Mouse (Mus musculus) CH12.LX (cell line): Measurements from ENCODE around the gene Slc7a8. TPM values are rescaled to one million over a fixed set of nuclear protein-coding genes. Genes with fewer than 3 reads are reported as not detected.
A peak's percentile ranks its signal among the peaks of the same experiment; 100 is the strongest.

Source experiments
- DNase-seq: peaks from one replicate; pipeline ENCODE4 v3.0.0-alpha.2; 2013; ENCODE audit errors: extremely low read depth
- H3K27ac ChIP-seq: 2 replicates; pipeline ENCODE4 v1.5.1; 2012; ENCODE audit warnings: low read depth, mild to moderate bottlenecking, control low read depth, moderate library complexity; ENCODE audit not compliant: insufficient read depth
- H3K27me3 ChIP-seq: replicated peaks from 2 replicates; pipeline ENCODE3; 2012; ENCODE audit warnings: inconsistent platforms
- H3K36me3 ChIP-seq, 2 experiments: replicated peaks in 1 of 2; 2 replicates each; pipeline versions ENCODE3 to v1.6.1; 2012; ENCODE audit warnings: inconsistent platforms in 1 of 2, low read length in 1 of 2, mild to moderate bottlenecking in 1 of 2, mixed read lengths in 1 of 2, moderate library complexity in 1 of 2; ENCODE audit not compliant: control insufficient read depth in 1 of 2, insufficient read depth in 1 of 2
- H3K4me1 ChIP-seq, 2 experiments: 2 replicates each; pipeline ENCODE4 v1.6.1; 2012; ENCODE audit warnings: inconsistent platforms in 1 of 2, moderate library complexity in 1 of 2; ENCODE audit not compliant: insufficient read depth in 2 of 2, control insufficient read depth in 1 of 2
- H3K4me2 ChIP-seq: 2 replicates; pipeline ENCODE4 v1.6.1; 2012; ENCODE audit warnings: low read depth, mild to moderate bottlenecking, control low read depth; ENCODE audit not compliant: poor library complexity, insufficient read depth, severe bottlenecking
- H3K4me3 ChIP-seq, 3 experiments: fragments of 150-350 bp in 1 of 3; sonication (generic) in 1 of 3; replicated peaks in 1 of 3; 2 replicates each; pipeline versions ENCODE3 to v1.5.1; 2011 to 2012; ENCODE audit warnings: low read depth in 2 of 3, low read length in 2 of 3, mild to moderate bottlenecking in 2 of 3, moderate library complexity in 2 of 3, control low read depth in 1 of 3, improper control_type of control experiment in 1 of 3, inconsistent platforms in 1 of 3, mixed read lengths in 1 of 3; ENCODE audit not compliant: poor library complexity in 1 of 3
- H3K79me2 ChIP-seq: replicated peaks from 2 replicates; pipeline ENCODE4 v1.6.1; 2012; ENCODE audit warnings: mild to moderate bottlenecking, moderate library complexity; ENCODE audit not compliant: control insufficient read depth, poor library complexity, insufficient read depth, severe bottlenecking; ENCODE audit errors: extremely low read depth
- H3K9ac ChIP-seq: 2 replicates; pipeline ENCODE4 v1.6.1; 2012; ENCODE audit warnings: low read depth, mild to moderate bottlenecking, control low read depth, moderate library complexity; ENCODE audit not compliant: insufficient read depth
- H3K9me3 ChIP-seq: replicated peaks from 2 replicates; pipeline ENCODE3; 2012; ENCODE audit warnings: low read length, inconsistent platforms, mixed read lengths
- BHLHE40 ChIP-seq: IDR thresholded peaks from 2 replicates; pipeline ENCODE4 v1.6.1; 2011; ENCODE audit warnings: mild to moderate bottlenecking, low read depth, low read length, improper control_type of control experiment
- CTCF ChIP-seq, 2 experiments: IDR thresholded peaks in 1 of 2; conservative IDR thresholded peaks in 1 of 2; 2 replicates each; pipeline ENCODE4 v1.5.1; 2011 to 2012; ENCODE audit warnings: low read depth in 2 of 2, low read length in 2 of 2, improper control_type of control experiment in 1 of 2, inconsistent platforms in 1 of 2, mild to moderate bottlenecking in 1 of 2, moderate library complexity in 1 of 2
- ELF1 ChIP-seq: IDR thresholded peaks from 2 replicates; pipeline ENCODE4 v1.6.1; 2014; ENCODE audit warnings: low read depth, mild to moderate bottlenecking, inconsistent platforms, low read length, improper control_type of control experiment
- EP300 ChIP-seq: IDR thresholded peaks from 2 replicates; pipeline ENCODE4 v1.6.1; 2011; ENCODE audit warnings: low read length, improper control_type of control experiment
- ETS1 ChIP-seq: conservative IDR thresholded peaks from 2 replicates; pipeline ENCODE4 v1.6.1; 2012; ENCODE audit warnings: low read depth, mild to moderate bottlenecking, inconsistent platforms, low read length, improper control_type of control experiment, moderate library complexity
- GABPA ChIP-seq: IDR thresholded peaks from 2 replicates; pipeline ENCODE4 v1.6.1; 2012; ENCODE audit warnings: low read depth, low read length, improper control_type of control experiment, inconsistent platforms; ENCODE audit not compliant: insufficient replicate concordance
- HCFC1 ChIP-seq: IDR thresholded peaks from 2 replicates; pipeline ENCODE4 v1.6.1; 2012; ENCODE audit warnings: low read depth, mild to moderate bottlenecking, inconsistent platforms, low read length, improper control_type of control experiment
- MAZ ChIP-seq: IDR thresholded peaks from 2 replicates; pipeline ENCODE4 v1.6.1; 2012; ENCODE audit warnings: low read depth, mild to moderate bottlenecking, inconsistent platforms, low read length, improper control_type of control experiment, moderate library complexity
- MEF2A ChIP-seq: IDR thresholded peaks from 2 replicates; pipeline ENCODE4 v1.6.1; 2014; ENCODE audit warnings: low read depth, mild to moderate bottlenecking, inconsistent platforms, low read length, improper control_type of control experiment, borderline replicate concordance
- MXI1 ChIP-seq: IDR thresholded peaks from 2 replicates; pipeline ENCODE4 v1.6.1; 2011; ENCODE audit warnings: mild to moderate bottlenecking, low read depth, low read length, improper control_type of control experiment
- NELFE ChIP-seq: IDR thresholded peaks from 2 replicates; pipeline ENCODE4 v1.6.1; 2011; ENCODE audit warnings: low read depth, low read length, improper control_type of control experiment
- PAX5 ChIP-seq: IDR thresholded peaks from 2 replicates; pipeline ENCODE4 v1.6.1; 2012; ENCODE audit warnings: low read length, inconsistent platforms, mixed read lengths
- POLR2A ChIP-seq: IDR thresholded peaks from 2 replicates; pipeline ENCODE4 v1.6.1; 2011; ENCODE audit warnings: low read depth, mild to moderate bottlenecking, improper control_type of control experiment, low read length
- RAD21 ChIP-seq: IDR thresholded peaks from 2 replicates; pipeline ENCODE4 v1.6.1; 2011; ENCODE audit warnings: low read depth, mild to moderate bottlenecking, low read length, improper control_type of control experiment, moderate library complexity
- RCOR1 ChIP-seq: conservative IDR thresholded peaks from 2 replicates; pipeline ENCODE4 v1.6.1; 2012; ENCODE audit warnings: low read depth, mild to moderate bottlenecking, inconsistent platforms, low read length, improper control_type of control experiment
- SMC3 ChIP-seq: IDR thresholded peaks from 2 replicates; pipeline ENCODE4 v1.6.1; 2011; ENCODE audit warnings: low read depth, low read length, improper control_type of control experiment
- TCF12 ChIP-seq: IDR thresholded peaks from 2 replicates; pipeline ENCODE4 v1.6.1; 2014; ENCODE audit warnings: low read depth, mild to moderate bottlenecking, inconsistent platforms, low read length, improper control_type of control experiment
- USF2 ChIP-seq: conservative IDR thresholded peaks from 2 replicates; pipeline ENCODE4 v1.6.1; 2011; ENCODE audit warnings: low read depth, low read length, improper control_type of control experiment
- ZC3H11A ChIP-seq: IDR thresholded peaks from 2 replicates; pipeline ENCODE4 v1.6.1; 2012; ENCODE audit warnings: low read depth, mild to moderate bottlenecking, inconsistent platforms, low read length, improper control_type of control experiment
- ZKSCAN1 ChIP-seq: IDR thresholded peaks from 2 replicates; pipeline ENCODE4 v1.6.1; 2012; ENCODE audit warnings: low read depth, inconsistent platforms, low read length, improper control_type of control experiment, borderline replicate concordance
- dilution Hi-C: fragments of 300-500 bp; cut with MboI; formaldehyde crosslinking; loops from 2 replicates; pipeline ENCODE4 v1.14.3; 2020; ENCODE audit warnings: low sequenced_read_pairs; ENCODE audit not compliant: extremely low pct_unique_long_range_greater_than_20kb, extremely low pct_ligation_motif_present
- in situ Hi-C: fragments of 300-500 bp; cut with MboI; formaldehyde crosslinking; loops from 3 replicates; pipeline ENCODE4 v1.14.3; 2019; ENCODE audit warnings: low sequenced_read_pairs, low pct_ligation_motif_present, low pct_unique_long_range_greater_than_20kb, mixed read lengths
- polyA plus RNA-seq: library from polyadenylated mRNA; unstranded; fragments of >175 nt; gene quantifications from 2 replicates; pipeline ENCODE4 v1.2.1, GENCODE M21; 2012; ENCODE audit warnings: low read depth; ENCODE audit not compliant: insufficient read length
- total RNA-seq, 2 experiments: library from RNA; depleted of rRNA; stranded (reverse); fragments of 300-350 nt in 1 of 2; fragments of >200 nt in 1 of 2; gene quantifications; 2 replicates each; pipeline ENCODE4 v1.2.3; 2012 to 2014

Slc7a8 gene
- total and polyA plus RNA-seq, 3 experiments, result 0.13 to 0.17 TPM; not detected in 1

DNA sequence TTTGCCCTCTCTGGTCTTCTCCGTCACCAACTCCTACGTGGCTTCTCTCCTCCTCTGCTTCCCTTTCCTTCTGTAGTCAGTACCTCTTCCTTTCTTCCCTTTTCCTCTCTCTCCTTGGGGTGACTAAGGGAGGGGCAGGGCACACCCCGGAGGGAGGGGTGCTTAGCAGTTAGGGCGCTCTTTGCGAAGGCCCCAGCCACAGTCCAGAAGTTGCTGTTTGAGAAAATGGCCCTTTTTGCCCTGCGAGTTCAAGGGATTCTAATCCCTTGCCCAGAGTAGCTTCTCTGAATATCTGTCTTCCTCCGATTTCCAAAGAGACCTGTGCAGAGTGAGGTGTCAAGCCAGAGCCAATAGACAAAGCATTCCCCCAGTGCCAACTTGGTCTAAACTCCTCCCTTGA is 69.7 kb downstream of the Slc7a8 start, which contains the start of gene Cebpe:
Gene Cebpe (minus strand): TSS at position 101 of the 400 bp plus-strand sequence.
- Histone ChIP-seq H3K79me2 (no peaks in the 10 kb centered on the region), H3K4me3 (no peak within 1 kb of the TSS), H3K36me3 (no peaks in the 10 kb centered on the region), H3K4me1 (peaks cover 12 to 37% of the 10 kb centered on the region in 2 experiments), H3K4me2 (no peak within 1 kb of the TSS; the same call in 1 of the 2 replicates), H3K27ac (peak within 1 kb of the TSS; percentile 3; the same call in 1 of the 2 replicates), H3K9me3 (peaks cover 7% of the 10 kb centered on the region), H3K27me3 (peaks cover 3% of the 10 kb centered on the region), H3K9ac (peak within 1 kb of the TSS; percentile 44)
- dilution Hi-C loops, result no loop called here
- TF ChIP-seq EP300 (no peak), POLR2A (no peak), PAX5 (no peak), RAD21 (no peak), MXI1 (no peak), SMC3 (no peak), BHLHE40 (no peak), ETS1 (no peak), ELF1 (no peak)
- DNase-seq, result no peak
- in situ Hi-C loops, result loop anchor here (10.0 kb wide), 1 partner anchor 303 kb away; the partner anchor contains the start of gene Ngdn

DNA sequence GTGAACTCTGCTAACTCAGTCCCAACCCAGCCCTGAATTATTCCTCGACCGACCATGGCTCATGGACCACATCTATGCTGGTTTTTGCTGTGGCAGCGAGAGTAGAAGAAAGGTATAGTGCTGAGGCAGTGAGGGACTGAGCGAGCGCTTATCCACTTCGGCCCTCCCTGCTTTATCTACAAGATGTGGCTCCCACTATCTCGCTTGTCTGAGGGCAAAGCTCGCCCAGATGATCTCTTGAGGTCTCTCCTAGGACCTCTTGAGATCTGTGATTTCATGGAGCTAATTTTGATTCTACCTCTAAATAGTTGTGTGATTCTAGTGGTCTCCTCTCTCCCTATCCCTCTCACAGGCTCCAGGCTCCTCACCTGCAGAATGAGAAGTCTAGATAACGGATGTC is 72.7 kb downstream of the Slc7a8 start:
- Histone ChIP-seq H3K4me3 (no peak overlapping the region), H3K79me2 (no peaks in the 10 kb centered on the region), H3K9ac (no peak overlapping the region)
- TF ChIP-seq MEF2A (no peak), POLR2A (no peak)
- TF ChIP-seq, all 38 proteins: peak for 0
- dilution Hi-C loops (no loop called here), in situ Hi-C loops (no loop called here)
- no peak overlapping the region for H3K4me2 ChIP-seq
- DNase-seq, result no peak
- peaks cover 11 to 42% of the 10 kb centered on the region in 2 experiments for H3K4me1 ChIP-seq
- no peaks in the 10 kb centered on the region for H3K9me3 ChIP-seq
- no peak overlapping the region for H3K27ac ChIP-seq
- H3K36me3 ChIP-seq, result no peaks in the 10 kb centered on the region
- H3K27me3 ChIP-seq, result no peaks in the 10 kb centered on the region

DNA sequence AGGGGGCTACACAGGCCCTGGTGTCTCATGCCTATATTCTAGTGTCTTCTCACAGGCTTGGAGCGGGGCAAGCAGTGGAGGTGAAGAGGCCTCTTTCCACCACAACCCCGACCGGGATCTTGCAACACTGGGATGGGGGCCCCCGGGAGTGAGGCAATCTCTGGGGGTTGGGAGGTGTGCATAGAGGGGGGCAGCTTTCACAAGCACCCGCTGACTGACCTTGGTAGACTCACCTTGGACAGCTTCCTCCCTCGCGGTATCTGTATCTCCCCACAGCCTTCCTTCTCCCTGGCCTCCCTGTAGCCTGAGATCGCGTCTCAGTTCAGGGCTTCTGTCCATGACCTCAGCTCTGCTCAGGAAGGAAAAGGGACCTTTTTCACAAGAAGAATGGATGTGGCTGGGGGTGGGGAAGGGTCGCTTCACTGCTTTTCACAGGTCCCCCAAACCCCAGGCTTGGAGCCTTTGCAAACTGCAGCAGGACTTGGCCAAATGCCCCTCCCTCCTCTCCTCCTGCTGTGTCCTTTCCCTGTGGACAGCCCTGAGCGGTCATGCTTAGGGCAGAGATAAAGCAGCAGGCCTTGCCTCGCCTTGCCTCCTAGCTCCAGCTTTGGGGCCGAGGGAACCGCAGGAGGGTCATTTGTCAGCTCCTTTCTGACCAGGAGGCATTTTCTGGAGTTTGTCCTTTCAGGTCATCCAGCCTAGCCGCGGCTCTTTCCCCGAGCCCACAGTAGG is 75.0 kb downstream of the Slc7a8 start:
- Histone ChIP-seq H3K36me3 (no peaks in the 10 kb centered on the region), H3K27ac (no peak overlapping the region), H3K9me3 (no peaks in the 10 kb centered on the region), H3K4me2 (no peak overlapping the region), H3K27me3 (no peaks in the 10 kb centered on the region), H3K9ac (no peak overlapping the region), H3K4me3 (no peak overlapping the region), H3K4me1 (peaks cover 9 to 24% of the 10 kb centered on the region in 2 experiments), H3K79me2 (no peaks in the 10 kb centered on the region)
- dilution Hi-C loops, result no loop called here
- DNase-seq, result no peak
- TF ChIP-seq HCFC1 (no peak), TCF12 (no peak), CTCF (conservative IDR thresholded peaks at IDR 0.05 in 1 of 2, IDR thresholded peaks at IDR 0.05 in 1 of 2; ENCODE audit: low read depth in 2 of 2, low read length in 2 of 2) (no peak), ZC3H11A (no peak), NELFE (no peak), USF2 (no peak), RCOR1 (no peak), MEF2A (no peak), GABPA (no peak), ZKSCAN1 (no peak), MAZ (no peak)
- in situ Hi-C loops, result no loop called here
